Mouse (Mus musculus) embryonic fibroblast, embryonic 13.5 days (primary cell): ENCODE data around the gene Agps.

Experiments
- CTCF ChIP-seq: IDR thresholded peaks from 2 replicates; pipeline ENCODE4 v1.5.1; 2011; ENCODE audit warnings: mild to moderate bottlenecking, control low read depth, low read length, moderate library complexity, borderline replicate concordance; ENCODE audit not compliant: insufficient read depth
- POLR2A ChIP-seq: IDR thresholded peaks from 2 replicates; pipeline ENCODE4 v1.6.1; 2011; ENCODE audit warnings: low read depth, mild to moderate bottlenecking, control low read depth, low read length, moderate library complexity

DNA sequence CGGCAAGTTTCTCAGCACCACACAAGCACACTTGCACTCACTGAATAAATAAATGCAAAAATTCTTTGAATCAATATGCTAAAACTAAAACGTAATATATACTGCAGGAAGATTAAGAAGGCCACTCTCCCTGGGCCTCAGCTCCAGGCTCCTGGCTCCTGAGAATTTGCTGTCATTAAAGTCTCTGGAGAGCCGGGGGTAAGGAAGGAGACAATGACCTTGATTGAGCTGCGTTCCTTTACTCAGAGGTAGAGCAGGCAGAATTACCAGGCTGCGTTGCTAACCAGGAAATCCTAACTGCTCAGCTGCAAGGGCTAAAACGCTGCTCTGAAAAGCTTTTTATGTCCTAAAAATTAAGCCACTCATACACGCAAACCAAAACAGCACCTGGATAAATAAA is 101.6 kb downstream of the Agps start:
- TF ChIP-seq POLR2A (no peak), CTCF (no peak)
